Mouse (Mus musculus) stomach, adult 2 months (tissue): ENCODE measurements around the gene Defb22. TPM values are rescaled to one million over a fixed set of nuclear protein-coding genes. Genes with fewer than 3 reads are reported as not detected.

Source experiments
- polyA plus RNA-seq: library from polyadenylated mRNA; depleted of rRNA; stranded (reverse); fragments of >200 nt; gene quantifications from 2 replicates; pipeline ENCODE4 v1.2.3, GENCODE M21; 2012; rRNA removed

Defb22 gene
- 0.31 TPM in 1 of 2 replicates, not detected in the other for polyA plus RNA-seq

DNA sequence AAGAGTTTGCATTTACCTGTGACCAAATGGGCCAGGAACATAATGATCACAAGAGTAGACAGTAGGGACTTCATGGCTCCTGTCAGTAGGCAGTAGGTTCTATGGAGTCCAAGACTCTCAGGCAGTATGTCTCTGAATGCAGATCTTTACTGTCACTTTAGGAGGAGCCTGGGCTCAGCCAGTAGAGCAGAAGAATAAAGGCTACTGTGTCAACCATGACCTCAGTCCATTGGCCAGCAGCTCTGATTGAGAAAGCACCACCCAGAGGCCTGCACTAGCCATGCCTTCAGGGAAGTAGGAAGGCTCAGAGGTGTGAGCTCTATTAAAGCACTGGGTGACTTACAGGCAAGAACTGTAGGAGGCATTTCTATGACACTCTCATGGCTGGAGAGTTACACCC is at the start of gene Defb22:
TSS of gene Defb22 (minus strand) at position 101 of the 400 bp plus-strand sequence.

DNA sequence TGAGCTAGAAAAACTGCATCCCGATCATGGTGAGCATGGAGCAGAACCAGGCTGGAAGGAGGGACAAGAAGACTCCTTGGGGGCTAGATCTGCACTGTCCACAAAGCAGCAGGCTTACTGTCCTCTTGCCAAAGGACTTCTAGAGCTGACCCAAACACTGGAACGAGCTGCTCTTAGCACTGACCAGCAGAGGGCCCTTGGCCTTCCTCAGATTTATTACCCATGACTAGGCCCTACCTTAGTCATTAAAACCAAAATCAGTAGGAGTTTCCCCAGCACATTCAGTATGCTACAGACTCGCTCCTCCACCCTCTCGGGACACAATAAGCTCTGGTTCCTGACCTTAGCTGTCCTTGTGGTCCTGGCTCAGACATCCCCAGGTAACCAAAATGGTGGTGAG is 28.0 kb upstream of the Defb22 start, which contains the start of gene Defb28:
TSS of gene Defb28 (plus strand) at position 275 of the 400 bp plus-strand sequence.

DNA sequence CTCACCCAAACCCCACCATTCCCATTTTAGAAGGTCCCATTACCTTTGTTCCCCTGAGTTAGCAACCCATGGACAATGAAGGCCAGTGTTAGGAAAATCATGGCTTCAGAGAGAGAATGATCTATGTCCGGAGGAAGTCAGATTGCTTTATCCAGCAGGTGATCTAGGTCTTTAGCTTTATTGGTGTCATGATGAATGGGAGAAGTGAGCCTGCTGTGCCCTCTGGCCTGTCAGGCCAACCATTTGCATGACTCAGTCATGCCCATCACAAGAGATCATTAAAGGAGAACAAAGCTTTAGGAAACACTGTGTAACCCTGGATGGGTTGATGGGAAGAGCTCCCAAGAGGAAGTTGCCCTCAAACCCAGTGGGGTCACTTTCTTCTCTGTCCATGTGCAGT is 21.7 kb upstream of the Defb22 start, which contains the start of gene Defb26:
TSS of gene Defb26 (minus strand) at position 101 of the 400 bp plus-strand sequence.

DNA sequence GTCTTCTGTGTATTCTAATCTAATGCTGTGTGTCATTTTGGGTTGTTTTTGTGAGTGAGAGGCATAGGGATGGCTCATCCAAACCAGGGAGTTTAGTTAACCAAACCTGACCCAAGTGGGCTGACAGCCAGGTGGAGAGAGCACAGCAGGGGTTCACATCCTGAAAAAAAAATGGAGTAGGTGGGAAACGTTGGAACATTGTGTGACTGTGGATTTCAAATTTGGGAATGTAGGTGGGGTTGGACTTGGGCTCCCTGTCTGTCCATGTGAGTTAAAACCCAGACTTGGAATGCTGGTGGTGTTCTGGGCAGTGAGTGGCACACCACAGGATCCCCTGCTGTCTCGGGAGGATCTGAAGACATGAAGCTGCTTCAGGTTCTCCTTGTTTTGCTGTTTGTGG is 13.2 kb downstream of the Defb22 start, which contains the start of gene Defb20:
TSS of gene Defb20 (plus strand) at position 301 of the 400 bp plus-strand sequence.

DNA sequence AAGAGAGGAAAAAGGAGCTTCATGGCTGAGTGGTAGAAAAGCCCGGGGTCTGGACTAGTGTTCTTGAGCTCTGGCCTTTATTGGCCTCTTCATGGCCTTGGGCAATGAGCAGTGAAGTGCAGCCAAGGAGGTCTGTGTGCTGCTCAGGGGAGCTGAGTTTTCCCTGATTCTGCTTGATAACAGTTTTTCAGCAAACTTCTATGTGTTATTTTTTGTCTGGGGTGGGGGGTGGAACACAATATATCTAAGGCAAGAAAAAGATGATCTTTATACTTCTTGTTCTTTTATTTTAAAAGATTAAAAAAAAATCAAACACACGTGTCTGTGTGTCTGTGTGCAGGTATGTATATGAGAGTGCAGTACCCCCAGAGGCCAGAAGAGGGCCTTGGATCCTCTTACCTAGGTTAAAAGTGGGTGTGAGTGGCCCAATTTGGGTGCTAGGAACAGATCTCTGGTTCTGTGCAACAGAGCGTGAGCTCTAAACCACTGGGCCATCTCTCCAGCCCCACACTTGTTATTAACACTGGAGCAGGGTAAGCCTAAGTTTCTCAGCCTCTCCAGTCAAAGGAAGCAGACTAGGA is 25.3 kb downstream of the Defb22 start, which contains the start of gene Defb23:
TSS of gene Defb23 (minus strand) at position 51 of the 581 bp plus-strand sequence.

Other genes starting within 250 kb of the Defb22 start
- 19.8 and 22.3 TPM in 2 replicates for gene Tbc1d20, start 196.3 kb downstream of the Defb22 start, polyA plus RNA-seq
- 89.9 and 100 TPM in 2 replicates for gene Rbck1, start 157.5 kb downstream of the Defb22 start, polyA plus RNA-seq
- gene Trib3, start 146.1 kb downstream of the Defb22 start, polyA plus RNA-seq = 1.5 and 3.1 TPM in 2 replicates
- 0.22 and 0.56 TPM in 2 replicates for gene Nrsn2, start 113.5 kb downstream of the Defb22 start, polyA plus RNA-seq
- gene Sox12, start 92.1 kb downstream of the Defb22 start, polyA plus RNA-seq = 3.7 and 4.3 TPM in 2 replicates
- 1.3 and 1.4 TPM in 2 replicates for gene Zcchc3, start 75.1 kb downstream of the Defb22 start, polyA plus RNA-seq
- 0.26 TPM in 1 of 2 replicates, not detected in the other for gene 6820408C15Rik, start 74.6 kb downstream of the Defb22 start, polyA plus RNA-seq
- gene Defb23, start 25.5 kb downstream of the Defb22 start, polyA plus RNA-seq = 0.23 TPM in 1 of 2 replicates, not detected in the other
- gene Defb20, start 13.1 kb downstream of the Defb22 start, polyA plus RNA-seq = 1.2 TPM in 1 of 2 replicates, not detected in the other
- gene Defb26, start 21.6 kb upstream of the Defb22 start, polyA plus RNA-seq = not detected in 2 replicates
- gene Defb28, start 28.1 kb upstream of the Defb22 start, polyA plus RNA-seq = 0.39 TPM in 1 of 2 replicates, not detected in the other
- not detected in 2 replicates for gene Defb29, start 50.0 kb upstream of the Defb22 start, polyA plus RNA-seq
- not detected in 2 replicates for gene Gm17416, start 79.2 kb upstream of the Defb22 start, polyA plus RNA-seq
- gene Defb21, start 82.6 kb upstream of the Defb22 start, polyA plus RNA-seq = not detected in 2 replicates
- gene Defb19, start 90.2 kb upstream of the Defb22 start, polyA plus RNA-seq = not detected in 2 replicates
- not detected in 2 replicates for gene Defb45, start 109.3 kb upstream of the Defb22 start, polyA plus RNA-seq
- gene Defb36, start 114.2 kb upstream of the Defb22 start, polyA plus RNA-seq = not detected in 2 replicates
- gene Defb25, start 132.9 kb upstream of the Defb22 start, polyA plus RNA-seq = 3.2 TPM in 1 of 2 replicates, not detected in the other
- gene Rem1, start 136.8 kb upstream of the Defb22 start, polyA plus RNA-seq = 6.7 and 10.2 TPM in 2 replicates
- gene H13, start 179.3 kb upstream of the Defb22 start, polyA plus RNA-seq = 70.4 and 121 TPM in 2 replicates
- gene Mcts2, start 196.9 kb upstream of the Defb22 start, polyA plus RNA-seq = 0.67 and 1.0 TPM in 2 replicates
- gene Id1, start 246.1 kb upstream of the Defb22 start, polyA plus RNA-seq = 694 and 877 TPM in 2 replicates